Mouse (Mus musculus) hindbrain, embryonic 12.5 days (tissue): ENCODE measurements at regions not wholly inside any gene's neighbourhood (a gene's known extent, or its start where the extent isn't known, plus 50 kb on each side); places are given as distances from the start of the nearest gene placed in this dataset.

Experiments used
- ATAC-seq: fragments of 200-750 bp; cut with Nextera tagmentation; 2 replicates; pipeline ENCODE4 v1.8.0; 2017; ENCODE audit warnings: moderate TSS enrichment; ENCODE audit not compliant: low FRiP score
- H3K27ac ChIP-seq: fragments of 300-500 bp; sonication (generic); 2 replicates; pipeline ENCODE4 v1.5.1; 2016; ENCODE audit warnings: mild to moderate bottlenecking
- H3K27me3 ChIP-seq: fragments of 300-500 bp; sonication (generic); 2 replicates; pipeline ENCODE4 v1.6.1; 2016; ENCODE audit warnings: mild to moderate bottlenecking
- H3K36me3 ChIP-seq: fragments of 300-500 bp; sonication (generic); 2 replicates; pipeline ENCODE4 v1.6.1; 2016; ENCODE audit warnings: mild to moderate bottlenecking
- H3K4me1 ChIP-seq: fragments of 300-500 bp; sonication (generic); 2 replicates; pipeline ENCODE4 v1.6.1; 2016
- H3K4me2 ChIP-seq: fragments of 300-500 bp; sonication (generic); replicated peaks from 2 replicates; pipeline ENCODE4 v1.6.1; 2016; ENCODE audit warnings: mild to moderate bottlenecking
- H3K4me3 ChIP-seq: fragments of 300-500 bp; sonication (generic); 2 replicates; pipeline ENCODE4 v1.5.1; 2016; ENCODE audit warnings: mild to moderate bottlenecking
- H3K9ac ChIP-seq: fragments of 300-500 bp; sonication (generic); 2 replicates; pipeline ENCODE4 v1.6.1; 2016; ENCODE audit warnings: mild to moderate bottlenecking, moderate library complexity
- H3K9me3 ChIP-seq: fragments of 300-500 bp; sonication (generic); replicated peaks from 2 replicates; pipeline ENCODE4 v1.6.1; 2016; ENCODE audit warnings: mild to moderate bottlenecking
- WGBS: fragments of 180-500 bp; shearing (Covaris S2); methylation state at CpG from one replicate; pipeline ENCODE4 v1.1.7; 2016; 5-methylcytosine and 5-hydroxymethylcytosine counted together

DNA sequence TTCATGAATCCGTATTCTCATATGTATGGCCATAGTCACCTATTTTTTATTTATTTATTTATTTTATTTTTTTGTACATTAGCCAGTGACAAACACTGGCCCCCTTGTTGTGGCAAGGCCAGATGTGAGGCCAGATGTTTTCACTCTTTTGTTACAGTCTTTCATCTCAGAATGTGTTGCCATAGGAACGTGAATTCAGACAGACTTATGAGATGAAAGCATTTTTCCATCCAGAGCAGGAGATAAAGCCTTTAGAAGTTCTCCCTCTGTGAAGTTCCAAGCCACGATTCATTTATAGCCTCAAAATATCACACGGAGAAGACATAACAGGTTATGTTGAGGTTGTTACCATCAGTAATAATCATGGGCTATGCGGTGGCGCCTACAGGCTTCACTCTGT lies 220.9 kb downstream of the Arpp21 start:
- Histone ChIP-seq H3K4me1 (no peaks in the 10 kb centered on the region), H3K27me3 (no peaks in the 10 kb centered on the region), H3K9me3 (no peaks in the 10 kb centered on the region), H3K4me2 (no peak overlapping the region), H3K36me3 (no peaks in the 10 kb centered on the region), H3K27ac (no peak overlapping the region), H3K9ac (no peak overlapping the region), H3K4me3 (no peak overlapping the region)
- no peak for ATAC-seq
- WGBS, result 79% methylated on average over 6 of the region's 6 CpGs

GRCm38 (mm10) chr9:111994401-111994800 lies 241.3 kb downstream of the Arpp21 start:
- no peaks in the 10 kb centered on the region for H3K27me3 ChIP-seq
- WGBS, result 44% methylated on average over 4 of the region's 4 CpGs

DNA sequence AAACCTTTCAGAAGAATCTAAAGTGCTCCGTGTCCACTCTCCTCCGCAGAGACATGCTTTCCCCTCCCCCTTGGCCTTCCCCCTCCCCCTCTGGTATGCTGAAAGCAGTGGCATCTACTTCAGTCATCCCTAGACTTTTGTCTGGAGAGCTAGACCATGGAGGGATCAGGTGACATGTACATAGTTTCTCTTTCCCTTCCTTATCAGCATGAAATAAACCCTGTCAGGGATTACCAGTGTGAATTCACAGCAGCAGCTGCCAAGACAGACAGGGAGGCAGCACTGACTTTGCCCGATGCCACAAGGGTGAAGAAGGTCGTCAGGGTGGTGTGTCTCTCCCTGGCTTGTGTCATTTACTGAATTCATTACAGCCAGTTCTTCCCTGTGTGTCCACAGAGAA lies 241.9 kb downstream of the Arpp21 start:
- H3K27me3 ChIP-seq, result no peaks in the 10 kb centered on the region
- no peak overlapping the region for H3K4me2 ChIP-seq
- ATAC-seq, result no peak
- H3K4me1 ChIP-seq, result peaks cover 6% of the 10 kb centered on the region
- no peaks in the 10 kb centered on the region for H3K36me3 ChIP-seq
- no peaks in the 10 kb centered on the region for H3K9me3 ChIP-seq
- H3K9ac ChIP-seq, result no peak overlapping the region
- H3K27ac ChIP-seq, result no peak overlapping the region
- H3K4me3 ChIP-seq, result no peak overlapping the region
- WGBS, result 24% methylated on average over 4 of the region's 4 CpGs

More at GRCm38 (mm10) chr9:111994401-111994800, 241.3 kb downstream of the Arpp21 start:
- ATAC-seq, result no peak
- H3K9me3 ChIP-seq, result no peaks in the 10 kb centered on the region
- H3K27ac ChIP-seq, result no peak overlapping the region
- H3K4me1 ChIP-seq, result peaks cover 6% of the 10 kb centered on the region
- H3K36me3 ChIP-seq, result no peaks in the 10 kb centered on the region
- no peak overlapping the region for H3K4me2 ChIP-seq
- H3K4me3 ChIP-seq, result no peak overlapping the region
- no peak overlapping the region for H3K9ac ChIP-seq

- ATAC-seq, result no peak
- Histone ChIP-seq H3K4me1 (peaks cover 6% of the 10 kb centered on the region), H3K27me3 (no peaks in the 10 kb centered on the region)
These were observed 245.7 kb downstream of the Arpp21 start for GRCm38 (mm10) chr9:111990060-111990459.

GRCm38 (mm10) chr9:111963405-111964037 lies 272.2 kb downstream of the Arpp21 start:
- H3K9me3 ChIP-seq, result no peaks in the 10 kb centered on the region
- H3K27ac ChIP-seq, result no peak overlapping the region
- H3K4me3 ChIP-seq, result no peak overlapping the region
- H3K27me3 ChIP-seq, result no peaks in the 10 kb centered on the region
- no peaks in the 10 kb centered on the region for H3K4me1 ChIP-seq
- no peaks in the 10 kb centered on the region for H3K36me3 ChIP-seq
- WGBS, result 54% methylated on average over 5 of the region's 5 CpGs
- H3K4me2 ChIP-seq, result no peak overlapping the region
- no peak for ATAC-seq
- no peak overlapping the region for H3K9ac ChIP-seq

More at GRCm38 (mm10) chr9:111990060-111990459, 245.7 kb downstream of the Arpp21 start:
- H3K4me3 ChIP-seq, result no peak overlapping the region
- no peak overlapping the region for H3K9ac ChIP-seq
- no peaks in the 10 kb centered on the region for H3K9me3 ChIP-seq
- no peak overlapping the region for H3K4me2 ChIP-seq
- no peak overlapping the region for H3K27ac ChIP-seq
- H3K36me3 ChIP-seq, result no peaks in the 10 kb centered on the region
- 83% methylated on average over 3 of the region's 3 CpGs for WGBS

DNA sequence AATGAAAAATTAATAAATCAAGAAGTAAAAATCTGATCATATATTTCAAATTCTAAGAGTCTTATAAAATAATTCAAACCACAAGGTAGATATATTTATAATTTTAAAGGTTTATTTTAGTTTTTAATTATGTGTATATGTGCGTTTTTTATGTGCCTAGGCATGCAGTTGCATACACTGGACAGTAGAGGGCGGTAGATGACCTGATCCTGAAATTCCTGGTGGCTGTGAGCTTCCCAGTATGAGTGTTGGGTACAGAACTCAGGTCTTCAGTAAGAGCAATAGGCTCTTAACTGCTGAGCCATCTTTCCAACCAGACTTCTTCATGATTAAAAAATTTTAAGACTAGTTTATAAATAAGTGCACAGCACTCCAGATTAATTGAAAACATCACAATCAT lies 267.7 kb upstream of the Stac start:
- H3K4me1 ChIP-seq, result no peaks in the 10 kb centered on the region
- no peaks in the 10 kb centered on the region for H3K9me3 ChIP-seq
- H3K27me3 ChIP-seq, result no peaks in the 10 kb centered on the region
- H3K27ac ChIP-seq, result no peak overlapping the region
- H3K4me3 ChIP-seq, result no peak overlapping the region
- H3K9ac ChIP-seq, result no peak overlapping the region
- 58% methylated on average over 2 of the region's 2 CpGs for WGBS
- no peaks in the 10 kb centered on the region for H3K36me3 ChIP-seq
- H3K4me2 ChIP-seq, result no peak overlapping the region
- ATAC-seq, result no peak

DNA sequence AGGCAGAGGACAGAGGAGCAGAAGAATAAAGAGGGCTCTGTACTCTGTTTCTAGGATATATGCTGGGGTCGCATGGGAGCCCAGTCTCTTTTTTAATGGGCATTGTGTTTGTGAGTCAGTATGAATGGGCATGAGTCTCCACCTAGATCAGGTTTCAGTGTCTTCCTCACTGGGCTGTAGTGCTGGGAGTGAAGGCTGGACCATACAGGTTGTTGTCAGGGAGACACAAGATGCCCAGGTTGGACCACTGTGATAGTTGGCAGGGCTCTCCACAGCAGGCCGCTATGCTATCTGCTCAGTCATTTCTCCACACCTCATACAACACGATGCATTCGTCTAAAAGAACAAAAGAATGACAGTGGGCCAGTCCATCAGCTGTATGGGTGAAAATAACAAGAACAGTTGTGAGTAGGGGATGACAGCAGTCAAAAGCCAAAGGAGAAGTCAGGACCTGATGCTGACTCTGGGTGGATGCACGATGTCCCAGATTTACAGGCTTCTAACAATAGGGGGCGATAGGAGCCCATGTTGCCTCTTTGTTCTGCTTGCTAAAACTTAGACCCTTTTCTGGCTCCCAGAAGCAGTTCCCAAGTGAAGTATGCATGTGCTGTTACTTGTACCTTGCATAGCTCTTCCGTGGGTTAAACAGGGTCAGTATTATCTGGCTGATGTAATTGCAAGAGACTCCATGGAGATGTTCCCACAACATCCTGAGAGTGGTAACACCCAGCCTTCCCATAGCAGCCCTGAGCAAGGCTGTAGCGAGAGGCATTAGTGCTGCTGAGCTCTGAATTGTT lies 249.3 kb upstream of the Stac start:
- no peak overlapping the region for H3K4me3 ChIP-seq
- no peaks in the 10 kb centered on the region for H3K36me3 ChIP-seq
- WGBS, result 48% methylated on average over 8 of the region's 8 CpGs
- H3K27ac ChIP-seq, result no peak overlapping the region
- H3K27me3 ChIP-seq, result no peaks in the 10 kb centered on the region
- no peaks in the 10 kb centered on the region for H3K4me1 ChIP-seq
- no peaks in the 10 kb centered on the region for H3K9me3 ChIP-seq
- ATAC-seq, result peak; percentile 26; the same call in 1 of the 2 replicates
- no peak overlapping the region for H3K4me2 ChIP-seq
- no peak overlapping the region for H3K9ac ChIP-seq

GRCm38 (mm10) chr9:111932455-111932854 lies 242.3 kb upstream of the Stac start:
- no peak for ATAC-seq
- no peaks in the 10 kb centered on the region for H3K36me3 ChIP-seq
- H3K9me3 ChIP-seq, result no peaks in the 10 kb centered on the region
- 88% methylated on average over 6 of the region's 6 CpGs for WGBS
- H3K27me3 ChIP-seq, result no peaks in the 10 kb centered on the region
- H3K9ac ChIP-seq, result no peak overlapping the region
- no peak overlapping the region for H3K4me2 ChIP-seq
- no peaks in the 10 kb centered on the region for H3K4me1 ChIP-seq
- no peak overlapping the region for H3K4me3 ChIP-seq
- no peak overlapping the region for H3K27ac ChIP-seq

GRCm38 (mm10) chr9:111918275-111918940 lies 228.3 kb upstream of the Stac start:
- H3K4me1 ChIP-seq, result no peaks in the 10 kb centered on the region
- H3K27ac ChIP-seq, result no peak overlapping the region
- no peaks in the 10 kb centered on the region for H3K9me3 ChIP-seq
- 18% methylated on average over 16 of the region's 16 CpGs for WGBS
- H3K36me3 ChIP-seq, result no peaks in the 10 kb centered on the region
- H3K9ac ChIP-seq, result no peak overlapping the region
- ATAC-seq, result 0 out of 2 replicates have a peak, but pooled peaks have one; percentile 52
- H3K4me2 ChIP-seq, result no peak overlapping the region
- H3K4me3 ChIP-seq, result no peak overlapping the region
- no peaks in the 10 kb centered on the region for H3K27me3 ChIP-seq

DNA sequence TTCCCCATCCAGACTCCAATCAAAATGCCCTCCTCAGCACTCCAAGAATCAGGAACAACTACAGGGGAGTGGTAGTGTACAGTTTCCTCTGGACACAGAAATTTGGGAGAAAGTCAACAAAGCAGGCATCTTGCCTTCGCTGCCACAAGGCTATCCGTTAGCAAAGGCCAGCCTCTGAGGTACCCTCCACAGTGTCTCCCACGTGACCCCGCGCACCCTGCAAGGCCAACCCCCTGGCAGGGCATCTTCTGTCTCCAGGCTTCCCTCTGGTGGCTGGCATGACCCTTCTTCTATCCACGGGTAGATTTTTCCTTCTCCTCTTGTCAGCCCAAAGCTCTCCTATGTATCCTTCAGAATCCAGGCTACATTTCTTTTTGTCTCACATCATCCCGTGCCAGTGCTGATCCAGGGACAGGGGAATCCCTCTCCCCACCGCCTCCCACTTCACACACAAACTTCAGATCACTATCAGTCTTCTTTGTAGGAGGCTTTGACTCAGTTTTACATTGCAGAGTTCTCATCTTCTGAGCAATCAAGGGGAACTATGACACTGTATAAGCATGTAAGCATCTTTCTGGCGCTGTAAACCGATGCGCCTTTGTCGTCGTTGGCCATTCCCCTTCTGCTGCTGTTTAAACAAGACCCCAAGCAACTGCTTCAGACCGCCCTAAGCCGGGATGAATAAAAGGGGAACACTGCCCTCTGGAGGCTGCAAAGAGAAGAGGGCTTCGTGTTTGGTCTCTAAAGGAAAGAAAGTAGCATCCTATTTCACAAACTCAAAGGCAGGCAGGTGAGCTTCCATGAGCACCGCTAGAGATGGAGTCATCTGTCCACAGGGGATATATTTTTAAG lies 226.8 kb upstream of the Stac start:
- Histone ChIP-seq H3K36me3 (no peaks in the 10 kb centered on the region), H3K9ac (no peak overlapping the region), H3K4me2 (peak overlapping the region; percentile 38), H3K9me3 (no peaks in the 10 kb centered on the region), H3K27ac (no peak overlapping the region), H3K4me3 (no peak overlapping the region), H3K27me3 (no peaks in the 10 kb centered on the region), H3K4me1 (no peaks in the 10 kb centered on the region)
- peak; percentile 64 for ATAC-seq
- WGBS, result 28% methylated on average over 17 of the region's 17 CpGs

DNA sequence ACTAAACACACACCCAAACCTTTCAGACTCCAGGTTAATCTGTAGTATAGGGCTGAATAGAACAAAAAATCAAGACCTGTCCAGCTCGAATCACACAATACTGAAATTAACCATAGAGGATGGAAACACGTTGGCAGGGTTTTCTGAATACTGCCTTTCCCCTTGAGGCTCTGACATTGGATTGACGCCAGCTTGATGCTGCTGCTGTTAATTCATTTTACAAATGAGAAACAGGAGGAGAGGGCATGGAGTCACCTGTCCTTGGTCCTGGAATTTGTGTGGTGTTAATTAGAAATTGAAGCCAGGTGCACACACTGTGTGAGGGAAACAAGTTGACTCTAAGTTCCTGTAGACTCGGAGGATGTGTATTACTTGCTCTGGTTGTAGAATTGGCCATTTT lies 218.7 kb upstream of the Stac start:
- H3K27ac ChIP-seq, result no peak overlapping the region
- H3K4me3 ChIP-seq, result no peak overlapping the region
- H3K4me2 ChIP-seq, result no peak overlapping the region
- H3K4me1 ChIP-seq, result no peaks in the 10 kb centered on the region
- H3K9ac ChIP-seq, result no peak overlapping the region
- H3K9me3 ChIP-seq, result no peaks in the 10 kb centered on the region
- H3K36me3 ChIP-seq, result no peaks in the 10 kb centered on the region
- no peaks in the 10 kb centered on the region for H3K27me3 ChIP-seq
- 63% methylated on average over 4 of the region's 4 CpGs for WGBS
- no peak for ATAC-seq

DNA sequence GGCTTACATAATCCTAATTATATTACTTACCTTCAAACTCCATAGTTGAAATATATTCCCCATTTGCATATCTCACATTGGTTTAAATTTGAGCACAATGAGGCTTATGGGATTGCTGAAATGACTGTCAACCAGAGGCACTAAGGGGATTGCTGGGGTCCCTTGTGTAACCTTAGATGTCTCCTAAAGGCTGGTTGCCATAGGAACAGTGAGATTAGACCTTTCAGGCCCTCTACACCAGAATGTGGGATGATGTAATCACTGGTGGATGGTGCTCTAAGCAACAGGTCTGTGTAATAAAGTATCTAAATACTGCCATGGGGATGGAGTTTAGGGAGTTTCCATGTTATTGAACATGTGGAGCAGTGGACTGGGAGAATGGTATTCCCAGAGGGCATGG lies 210.0 kb upstream of the Stac start:
- H3K27me3 ChIP-seq, result no peaks in the 10 kb centered on the region
- H3K36me3 ChIP-seq, result no peaks in the 10 kb centered on the region
- H3K9me3 ChIP-seq, result no peaks in the 10 kb centered on the region
- no peak overlapping the region for H3K4me3 ChIP-seq
- H3K4me2 ChIP-seq, result no peak overlapping the region
- no peak for ATAC-seq
- no peak overlapping the region for H3K9ac ChIP-seq
- H3K4me1 ChIP-seq, result no peaks in the 10 kb centered on the region
- no peak overlapping the region for H3K27ac ChIP-seq
